Mouse (Mus musculus) megakaryocyte, embryonic 14.5 days (primary cell): ENCODE measurements around the gene Prkce.

Source experiments
- FLI1 ChIP-seq: IDR thresholded peaks from 2 replicates; pipeline ENCODE4 v1.6.1; 2012; ENCODE audit warnings: low read length, inconsistent platforms, mixed read lengths
- GATA1 ChIP-seq: IDR thresholded peaks from 3 replicates; pipeline ENCODE4 v1.6.1; 2012; ENCODE audit warnings: mixed read lengths, low read length, inconsistent platforms, borderline replicate concordance

DNA sequence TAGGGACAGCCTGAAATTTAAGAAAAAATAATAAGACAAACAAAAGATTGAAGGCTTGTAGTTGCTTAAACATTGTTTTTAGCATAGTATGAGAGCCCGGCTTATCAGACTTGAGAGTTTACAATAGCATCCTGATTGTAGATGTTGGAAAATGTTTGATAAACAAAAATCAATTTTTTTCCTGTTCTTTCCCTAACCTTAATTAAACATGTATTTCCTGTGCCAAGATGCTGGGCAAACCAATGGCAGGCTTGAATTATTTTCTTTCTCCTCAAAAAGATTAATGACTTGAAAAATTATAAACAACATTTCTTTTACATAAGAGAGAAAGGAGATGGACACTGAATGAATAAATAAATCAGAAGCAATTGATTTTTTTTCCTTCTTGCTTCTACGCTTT is 187.7 kb downstream of the Prkce start:
- TF ChIP-seq GATA1 (no peak), FLI1 (no peak)
